Mouse (Mus musculus): Measurements from ENCODE around the gene Olfm3.

Olfm3 gene

GRCm38 (mm10) chr3:114903924-114904438 is at the start of gene Olfm3:
TSS of gene Olfm3 (plus strand) at chr3:114904078.
- no peak for DNase-seq (ENCODE audit: low spot score)

- DNase-seq (ENCODE audit: low spot score), result no peak
Measured at GRCm38 (mm10) chr3:114889764-114890163, 14.1 kb upstream of the Olfm3 start.

GRCm38 (mm10) chr3:114904633-114905423 is 950 bp downstream of the Olfm3 start:
- DNase-seq (ENCODE audit: low spot score), result no peak

- no peak for DNase-seq (ENCODE audit: low spot score)
Measured at GRCm38 (mm10) chr3:114907537-114907936, 3.7 kb downstream of the Olfm3 start.

GRCm38 (mm10) chr3:114908846-114909245 is 5.0 kb downstream of the Olfm3 start:
- DNase-seq (ENCODE audit: low spot score), result no peak

- no peak for DNase-seq (ENCODE audit: low spot score)
Measured at GRCm38 (mm10) chr3:114920102-114920501, 16.2 kb downstream of the Olfm3 start.

DNA sequence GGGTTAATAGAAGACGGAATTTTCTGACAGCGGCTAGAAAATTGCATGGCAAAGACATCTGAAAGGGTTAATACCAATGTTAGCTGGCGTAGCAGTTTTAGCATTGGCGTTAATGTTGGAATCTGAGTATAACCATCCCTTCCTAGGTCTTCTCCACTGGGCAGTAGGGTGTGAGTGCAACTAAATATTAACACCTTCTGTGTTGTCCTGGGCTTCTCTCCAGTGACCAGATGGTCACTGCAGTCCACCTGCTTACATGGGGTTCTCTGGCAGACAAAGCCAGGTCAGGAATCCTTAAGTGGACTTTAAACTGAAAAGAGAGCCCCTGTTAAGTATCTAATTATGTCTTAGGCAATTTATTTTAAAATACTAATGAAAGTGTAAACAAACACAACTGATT is 25.7 kb downstream of the Olfm3 start:
- no peak for DNase-seq (ENCODE audit: low spot score)

- no peak for DNase-seq (ENCODE audit: low spot score)
Measured at GRCm38 (mm10) chr3:114930336-114930735, 26.5 kb downstream of the Olfm3 start.

- no peak for DNase-seq (ENCODE audit: low spot score)
Measured at GRCm38 (mm10) chr3:114930796-114931195, 26.9 kb downstream of the Olfm3 start.

- DNase-seq (ENCODE audit: low spot score), result no peak
Measured at GRCm38 (mm10) chr3:114932881-114933280, 29.0 kb downstream of the Olfm3 start.

DNA sequence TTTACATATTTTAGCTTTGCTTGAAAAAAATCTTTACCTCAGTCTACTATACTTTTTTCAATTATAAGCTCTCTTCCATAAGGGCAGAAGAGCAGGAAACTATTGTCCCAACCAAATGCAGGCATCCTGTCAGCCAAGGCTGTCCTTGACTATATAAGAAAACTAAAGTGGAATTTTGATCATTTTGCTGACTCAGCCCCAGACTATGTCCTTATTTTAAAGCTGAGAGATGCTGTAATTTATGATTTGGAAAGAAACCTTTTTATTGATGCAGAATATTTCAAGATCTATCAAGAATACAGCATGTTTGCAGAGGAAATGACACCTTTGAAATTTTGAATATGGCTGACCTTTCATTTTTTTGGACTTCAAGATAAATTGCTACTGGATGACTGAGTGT is 51.0 kb downstream of the Olfm3 start:
- no peak for DNase-seq (ENCODE audit: low spot score)

GRCm38 (mm10) chr3:114959311-114959967 is 55.6 kb downstream of the Olfm3 start:
- no peak for DNase-seq (ENCODE audit: low spot score)

GRCm38 (mm10) chr3:114962316-114963083 is 58.6 kb downstream of the Olfm3 start:
- no peak for DNase-seq (ENCODE audit: low spot score)

DNA sequence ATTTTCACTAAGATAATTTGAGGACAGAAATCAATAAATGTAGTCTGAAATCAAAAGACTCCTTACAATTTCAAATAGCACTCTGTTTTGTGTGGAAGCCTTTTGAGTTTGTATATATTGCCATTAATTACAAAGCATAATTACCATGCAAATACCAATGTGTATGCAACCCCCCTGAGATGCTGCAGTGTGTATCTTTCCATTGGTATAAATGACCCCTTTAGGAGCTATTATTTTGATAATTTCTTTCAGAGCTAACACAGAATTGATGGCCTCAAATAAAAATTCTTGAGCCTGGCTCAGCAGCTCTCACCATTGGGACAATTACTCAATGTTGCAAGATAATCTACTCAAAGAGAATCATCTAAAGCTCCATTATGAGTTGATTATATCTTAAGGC is 67.3 kb downstream of the Olfm3 start:
- DNase-seq (ENCODE audit: low spot score), result no peak

- no peak for DNase-seq (ENCODE audit: low spot score)
Measured at GRCm38 (mm10) chr3:114972522-114972921, 68.6 kb downstream of the Olfm3 start.

DNA sequence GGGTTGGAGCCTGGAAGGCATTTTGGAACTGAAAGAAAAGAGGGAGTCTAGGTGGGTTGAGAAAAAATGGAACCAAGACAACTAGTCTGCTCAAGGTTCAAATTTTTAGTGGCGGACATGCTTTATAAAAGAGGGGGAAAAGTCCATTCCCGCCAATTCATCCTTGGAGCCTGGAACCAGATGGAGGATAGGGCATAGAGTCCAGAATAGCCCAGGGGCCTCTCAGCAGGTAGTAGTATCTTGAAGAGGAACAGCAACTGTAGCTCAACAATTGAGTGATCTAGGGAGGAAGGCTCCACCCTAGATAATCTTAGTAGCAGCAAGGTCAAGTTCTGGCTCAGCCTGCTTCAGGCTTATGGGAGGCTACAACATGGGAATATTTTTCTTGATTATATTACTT is 87.0 kb downstream of the Olfm3 start:
- DNase-seq (ENCODE audit: low spot score), result no peak

- DNase-seq (ENCODE audit: low spot score), result no peak
Measured at GRCm38 (mm10) chr3:114995956-114996355, 92.1 kb downstream of the Olfm3 start.

GRCm38 (mm10) chr3:115027560-115027959 is 123.7 kb downstream of the Olfm3 start:
- no peak for DNase-seq (ENCODE audit: low spot score)

- DNase-seq (ENCODE audit: low spot score), result no peak
Measured at GRCm38 (mm10) chr3:115028046-115028445, 124.2 kb downstream of the Olfm3 start.

- DNase-seq (ENCODE audit: low spot score), result no peak
Measured at GRCm38 (mm10) chr3:115028611-115029010, 124.7 kb downstream of the Olfm3 start.

DNA sequence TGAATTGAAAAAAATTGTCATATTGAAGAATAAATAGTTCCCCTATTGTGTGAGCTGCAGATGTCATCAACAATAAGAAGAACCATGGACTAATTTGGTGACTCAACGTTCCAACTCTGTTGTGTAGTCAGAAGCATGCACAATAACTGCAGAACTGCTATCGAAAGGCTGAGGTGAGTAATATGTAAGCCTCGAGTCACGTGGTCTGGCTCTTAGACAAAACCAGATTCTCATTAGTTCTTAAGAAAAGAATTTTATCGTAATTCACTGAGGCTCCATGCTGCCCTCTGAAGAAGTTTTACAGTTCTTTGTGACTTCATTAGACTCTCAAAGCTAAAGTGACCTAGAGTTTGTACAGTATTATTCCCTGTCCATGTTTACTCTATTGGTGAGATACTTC is 145.2 kb downstream of the Olfm3 start:
- DNase-seq (ENCODE audit: low spot score), result no peak

GRCm38 (mm10) chr3:115064901-115065300 is 161.0 kb downstream of the Olfm3 start:
- no peak for DNase-seq (ENCODE audit: low spot score)
